Mouse (Mus musculus) kidney, embryonic 16.5 days (tissue): ENCODE results near the gene Usp7. TPM values are rescaled to one million over a fixed set of nuclear protein-coding genes. Genes with fewer than 3 reads are reported as not detected.
A peak's percentile ranks its signal among the peaks of the same experiment; 100 is the strongest.

Experiments used
- ATAC-seq: fragments of 200-750 bp; cut with Nextera tagmentation; 2 replicates; pipeline ENCODE4 v1.8.0; 2017; ENCODE audit warnings: moderate TSS enrichment; ENCODE audit not compliant: low FRiP score, low TSS enrichment
- H3K27ac ChIP-seq: fragments of 300-500 bp; sonication (generic); 2 replicates; pipeline ENCODE4 v1.5.1; 2014; ENCODE audit warnings: low read length
- H3K27me3 ChIP-seq: fragments of 300-500 bp; sonication (generic); 2 replicates; pipeline ENCODE4 v1.6.1; 2014; ENCODE audit warnings: low read length, control low read depth, mixed read lengths; ENCODE audit not compliant: insufficient read depth
- H3K36me3 ChIP-seq: fragments of 300-500 bp; sonication (generic); 2 replicates; pipeline ENCODE4 v1.6.1; 2014; ENCODE audit warnings: low read length, control low read depth, mixed read lengths; ENCODE audit not compliant: insufficient read depth
- H3K4me1 ChIP-seq: fragments of 300-500 bp; sonication (generic); 2 replicates; pipeline ENCODE4 v1.6.1; 2014; ENCODE audit warnings: low read length, control low read depth, mixed read lengths; ENCODE audit not compliant: insufficient read depth
- H3K4me2 ChIP-seq: fragments of 300-500 bp; sonication (generic); replicated peaks from 2 replicates; pipeline ENCODE4 v1.6.1; 2014; ENCODE audit warnings: low read depth, low read length
- H3K4me3 ChIP-seq: fragments of 300-500 bp; sonication (generic); 2 replicates; pipeline ENCODE4 v1.5.1; 2014; ENCODE audit warnings: mild to moderate bottlenecking, low read length
- H3K9ac ChIP-seq: fragments of 300-500 bp; sonication (generic); replicated peaks from 2 replicates; pipeline ENCODE4 v1.6.1; 2014; ENCODE audit warnings: low read length
- H3K9me3 ChIP-seq: fragments of 300-500 bp; sonication (generic); 2 replicates; pipeline ENCODE4 v1.6.1; 2016; ENCODE audit warnings: low read length, control low read depth
- WGBS: fragments of 180-500 bp; shearing (Covaris S2); extraction: QIAGEN DNeasy Blood & Tissue Kit; methylation state at CpG from one replicate; pipeline ENCODE4 v1.1.7; 2014; 5-methylcytosine and 5-hydroxymethylcytosine counted together
- polyA plus RNA-seq: library from polyadenylated mRNA; unstranded; fragments of >200 nt; fragmentation: Nextera tagmentation; extraction: Ambion mirVana; gene quantifications from 2 replicates; pipeline ENCODE4 v1.2.1, GENCODE M21; 2015

Usp7 gene
- polyA plus RNA-seq, 1 experiment from 2014 or later = 23.8 TPM

DNA sequence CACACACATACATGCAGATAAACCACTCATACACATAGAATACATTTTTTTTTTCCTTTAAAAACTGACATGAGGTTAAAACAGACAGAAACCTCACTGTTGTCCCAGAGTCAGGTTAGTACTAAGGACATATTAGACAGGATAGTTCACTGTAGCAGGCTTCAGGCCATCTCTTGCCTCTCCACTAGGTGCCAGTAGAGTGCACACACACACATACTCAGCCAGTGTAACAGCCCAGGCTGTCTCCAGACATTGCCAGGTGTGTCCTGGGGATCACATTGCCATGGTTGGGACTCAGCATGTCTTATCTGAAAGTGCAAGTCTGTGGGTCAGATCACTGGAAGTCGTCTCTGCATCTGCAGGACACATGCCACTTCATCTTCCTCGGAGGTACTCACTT is 148.3 kb downstream of the Usp7 start:
- no peak overlapping the region for H3K4me2 ChIP-seq
- no peaks in the 10 kb centered on the region for H3K9me3 ChIP-seq
- no peak overlapping the region for H3K4me3 ChIP-seq
- no peaks in the 10 kb centered on the region for H3K27me3 ChIP-seq
- H3K27ac ChIP-seq = no peak overlapping the region
- H3K4me1 ChIP-seq = peaks cover under 1% of the 10 kb centered on the region
- 75% methylated on average over 2 of the region's 2 CpGs for WGBS
- H3K9ac ChIP-seq = no peak overlapping the region
- peaks cover 55% of the 10 kb centered on the region for H3K36me3 ChIP-seq
- ATAC-seq = peak; percentile 71; the same call in 1 of the 2 replicates

Other genes with a start within 250 kb of the Usp7 start
- 61.2 and 63.3 TPM in 2 replicates for gene Pmm2, start 154.6 kb downstream of the Usp7 start, polyA plus RNA-seq
- gene Tmem186, start 154.6 kb downstream of the Usp7 start, polyA plus RNA-seq = 22.5 and 25.3 TPM in 2 replicates
- gene Carhsp1, start 120.2 kb downstream of the Usp7 start, polyA plus RNA-seq = 86.0 and 86.9 TPM in 2 replicates
- not detected in 2 replicates for gene Gm5767, start 111.5 kb downstream of the Usp7 start, polyA plus RNA-seq
- 18.5 and 19.8 TPM in 2 replicates for gene 1810013L24Rik, start 37.8 kb upstream of the Usp7 start, polyA plus RNA-seq